Mouse (Mus musculus) olfactory bulb, adult 2 months (tissue): Measurements from ENCODE around the gene Gm45234. TPM values are rescaled to one million over a fixed set of nuclear protein-coding genes. Genes with fewer than 3 reads are reported as not detected.

Experiments used
- H3K27ac ChIP-seq: fragments of 200-500 bp; 2 replicates; pipeline ENCODE4 v1.5.1; 2012; ENCODE audit warnings: low read depth, low read length; ENCODE audit not compliant: insufficient read depth
- H3K4me1 ChIP-seq: fragments of 200-500 bp; 2 replicates; pipeline ENCODE4 v1.6.1; 2012; ENCODE audit warnings: low read length; ENCODE audit not compliant: control insufficient read depth, insufficient read depth
- H3K4me3 ChIP-seq: fragments of 200-500 bp; 2 replicates; pipeline ENCODE4 v1.5.1; 2012; ENCODE audit warnings: mild to moderate bottlenecking, low read depth, low read length, moderate library complexity; ENCODE audit not compliant: insufficient read depth
- CTCF ChIP-seq: fragments of 200-500 bp; IDR thresholded peaks from 2 replicates; pipeline ENCODE4 v1.5.1; 2012; ENCODE audit warnings: low read depth, mild to moderate bottlenecking, low read length, moderate library complexity; ENCODE audit not compliant: insufficient read depth
- POLR2A ChIP-seq: fragments of 200-500 bp; IDR thresholded peaks from 2 replicates; pipeline ENCODE4 v1.6.1; 2012; ENCODE audit warnings: mild to moderate bottlenecking, low read depth, low read length, moderate library complexity; ENCODE audit not compliant: insufficient read depth
- WGBS: fragments of 180-500 bp; shearing (Covaris S2); methylation state at CpG from one replicate; pipeline ENCODE4 v1.1.7; 2018; 5-methylcytosine and 5-hydroxymethylcytosine counted together
- polyA plus RNA-seq: library from polyadenylated mRNA; stranded (reverse); fragments of >200 nt; gene quantifications from 2 replicates; pipeline ENCODE4 v1.2.4, GENCODE M21; 2012; ENCODE audit warnings: low replicate concordance; ENCODE audit not compliant: missing spikeins, insufficient read depth, insufficient read length

Gene Gm45234
- polyA plus RNA-seq, 1 experiment = not detected

- no peak overlapping the region for H3K4me3 ChIP-seq
- WGBS = 60% methylated on average over 11 of the region's 11 CpGs
- TF ChIP-seq CTCF (no peak), POLR2A (no peak)
- no peak overlapping the region for H3K27ac ChIP-seq
- 0 out of 2 replicates have a peak, but pooled peaks cover 3% of the 10 kb centered on the region for H3K4me1 ChIP-seq
Observed at GRCm38 (mm10) chr6:124720904-124721303, 34.9 kb downstream of the Gm45234 start.

DNA sequence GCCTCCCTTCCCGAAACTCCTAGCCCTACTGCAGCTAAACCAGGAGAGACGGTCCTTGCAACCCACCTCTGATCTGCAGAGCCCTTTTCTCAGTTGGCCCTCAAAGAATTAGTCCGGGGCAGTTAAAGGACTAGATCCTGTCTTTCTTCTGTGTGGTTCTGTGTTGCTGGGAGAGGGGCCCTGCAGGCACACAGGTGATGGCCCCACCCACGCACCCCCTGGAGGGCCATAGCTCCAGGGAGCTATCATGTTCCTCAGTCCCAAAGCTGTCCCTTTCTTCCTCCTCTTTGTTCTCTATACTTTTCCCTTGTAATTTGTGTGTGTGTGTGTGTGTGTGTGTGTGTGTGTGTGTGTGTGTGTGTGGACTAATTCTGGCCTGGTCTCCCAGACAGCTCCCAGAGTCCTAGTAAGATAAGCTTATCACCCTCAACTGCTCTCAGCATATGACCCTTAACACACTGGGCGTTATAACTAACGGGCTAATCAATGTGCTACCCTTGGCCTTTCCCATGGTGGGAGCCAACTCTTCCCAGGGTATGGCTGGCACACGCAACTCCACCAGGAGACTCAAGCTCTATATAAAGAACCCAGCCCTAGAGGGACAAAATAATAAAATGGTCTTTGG is 36.4 kb downstream of the Gm45234 start:
- WGBS = 78% methylated on average over 7 of the region's 7 CpGs
- no peak overlapping the region for H3K27ac ChIP-seq
- H3K4me1 ChIP-seq = 0 out of 2 replicates have a peak, but pooled peaks cover 3% of the 10 kb centered on the region
- no peak overlapping the region for H3K4me3 ChIP-seq
- TF ChIP-seq POLR2A (no peak), CTCF (no peak)

GRCm38 (mm10) chr6:124718703-124719102 is 37.1 kb downstream of the Gm45234 start:
- peaks cover 6% of the 10 kb centered on the region; the same call in 1 of the 2 replicates for H3K4me1 ChIP-seq
- TF ChIP-seq CTCF (no peak), POLR2A (no peak)
- no peak overlapping the region for H3K4me3 ChIP-seq
- no peak overlapping the region for H3K27ac ChIP-seq
- 74% methylated on average over 16 of the region's 16 CpGs for WGBS

DNA sequence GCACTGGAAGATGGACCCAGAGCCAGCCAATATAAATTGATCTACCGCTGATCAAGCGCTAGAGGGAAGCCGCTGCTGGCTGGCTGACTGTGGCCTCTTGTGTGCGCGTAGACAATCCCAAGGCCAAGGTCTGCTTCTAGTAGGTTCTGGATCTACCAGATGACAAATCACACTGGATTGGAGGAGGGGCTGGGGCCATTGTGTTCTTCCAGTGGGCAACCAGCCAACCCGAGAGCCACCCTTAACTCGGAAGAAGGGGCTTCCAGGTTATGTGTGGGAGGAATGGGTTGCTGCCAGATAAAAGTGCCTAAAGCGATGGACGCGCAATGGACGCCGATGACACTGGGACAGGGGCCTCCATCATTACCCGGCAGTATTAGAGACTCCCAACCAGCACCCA is 37.9 kb downstream of the Gm45234 start:
- WGBS = 84% methylated on average over 13 of the region's 13 CpGs
- H3K4me3 ChIP-seq = no peak overlapping the region

DNA sequence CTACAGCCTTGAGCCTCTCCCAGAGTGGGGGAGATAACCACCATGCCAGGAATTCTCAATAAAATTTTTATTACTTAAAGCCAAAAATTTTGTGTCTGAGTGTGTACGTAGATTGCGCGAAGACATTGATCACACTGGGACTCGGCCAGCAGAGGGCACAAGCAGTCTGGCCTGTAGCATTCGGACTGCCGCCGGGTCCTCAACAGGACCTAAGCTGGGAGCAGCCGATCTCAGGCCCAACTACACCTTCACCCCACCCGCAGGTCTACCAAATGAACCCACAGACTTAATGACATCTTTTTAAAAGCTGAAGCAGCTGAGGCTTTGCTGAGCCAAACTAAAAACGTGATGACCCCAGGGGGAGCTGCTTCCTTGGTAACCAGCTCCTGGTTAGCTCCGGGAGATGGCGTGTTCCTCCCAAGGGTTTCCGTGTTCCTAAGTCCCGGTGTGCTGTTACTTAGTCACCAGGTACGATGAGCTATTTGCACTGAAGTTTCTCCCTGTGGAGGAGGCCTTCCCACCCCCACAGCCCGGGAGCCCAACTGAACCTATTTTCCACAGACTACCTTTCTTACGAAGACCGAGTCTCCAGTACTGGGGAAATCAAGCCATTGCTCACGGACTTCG is 38.8 kb downstream of the Gm45234 start:
- peaks cover 12% of the 10 kb centered on the region for H3K4me1 ChIP-seq
- no peak overlapping the region; the same call in 1 of the 2 replicates for H3K27ac ChIP-seq
- TF ChIP-seq POLR2A (no peak), CTCF (no peak)
- no peak overlapping the region for H3K4me3 ChIP-seq
- 46% methylated on average over 20 of the region's 20 CpGs for WGBS

More for the DNA sequence above, 37.9 kb downstream of the Gm45234 start:
- TF ChIP-seq CTCF (no peak), POLR2A (no peak)
- peaks cover 9% of the 10 kb centered on the region for H3K4me1 ChIP-seq
- H3K27ac ChIP-seq = no peak overlapping the region

DNA sequence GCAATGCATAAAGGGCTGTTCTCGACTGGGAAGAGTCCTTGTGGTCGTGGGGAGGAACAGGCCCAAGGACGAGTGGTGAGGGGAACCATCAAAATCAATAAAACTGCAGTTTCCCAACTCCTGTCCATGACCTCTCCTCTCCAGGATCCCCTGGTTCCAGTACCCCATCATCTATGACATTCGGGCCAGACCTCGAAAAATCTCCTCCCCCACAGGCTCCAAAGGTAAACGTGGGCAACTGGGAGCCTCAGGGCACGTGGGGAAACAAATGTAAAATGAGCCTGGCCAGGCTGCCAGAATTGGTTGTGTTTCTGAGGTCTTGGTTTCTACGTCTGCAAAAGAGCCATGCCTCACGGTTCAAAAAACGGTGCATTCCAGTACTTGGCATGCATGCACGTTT is 42.9 kb downstream of the Gm45234 start:
- peaks cover 15% of the 10 kb centered on the region for H3K4me1 ChIP-seq
- no peak overlapping the region for H3K27ac ChIP-seq
- H3K4me3 ChIP-seq = peak overlapping the region; percentile 66
- TF ChIP-seq CTCF = no peak
- no peak for TF ChIP-seq POLR2A
- WGBS = 11% methylated on average over 11 of the region's 11 CpGs

DNA sequence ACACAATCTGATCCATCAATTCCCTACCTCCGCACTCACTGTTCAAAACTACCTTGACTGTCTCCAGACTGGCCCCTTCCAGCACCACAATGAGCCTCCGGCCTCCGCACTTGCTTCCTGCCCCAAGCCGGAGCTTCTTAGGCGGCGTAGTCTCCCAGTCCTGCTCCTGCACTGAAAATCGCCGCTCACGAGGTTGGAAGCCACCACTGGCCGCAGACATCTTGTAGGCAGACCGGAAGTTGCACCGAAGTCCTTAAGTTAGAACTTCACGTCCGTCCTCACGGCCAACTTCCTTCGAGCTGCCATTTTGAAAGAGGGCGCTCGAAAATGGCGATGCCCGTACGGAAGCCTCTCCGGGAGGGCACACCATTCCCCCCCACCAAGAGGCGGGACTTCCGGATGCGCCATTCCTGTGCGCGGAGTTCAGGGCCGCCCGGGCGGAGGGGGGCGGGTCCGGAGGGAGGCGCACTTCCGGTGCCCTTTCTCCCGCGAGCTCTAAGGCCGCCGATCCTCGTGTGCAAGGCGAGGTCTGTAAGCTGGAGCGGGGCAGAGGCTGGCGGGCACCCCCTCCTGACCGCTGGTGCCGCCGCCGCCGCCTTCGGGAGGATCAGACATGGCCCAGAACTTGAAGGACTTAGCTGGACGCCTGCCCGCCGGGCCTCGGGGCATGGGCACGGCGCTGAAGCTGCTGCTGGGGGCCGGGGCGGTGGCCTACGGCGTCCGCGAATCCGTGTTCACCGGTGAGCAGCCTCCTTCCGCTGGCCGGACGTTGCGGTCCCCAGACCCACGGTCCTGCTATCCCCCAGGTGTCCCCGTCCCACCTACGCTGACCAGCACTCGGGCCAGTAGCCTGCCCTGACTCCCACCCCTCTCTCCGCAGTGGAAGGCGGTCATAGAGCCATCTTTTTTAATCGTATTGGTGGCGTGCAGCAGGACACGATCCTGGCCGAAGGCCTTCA is 43.7 kb downstream of the Gm45234 start, which contains the start of the genes Emg1 and Phb2:
Gene Emg1 (minus strand): TSS at position 355 of the 959 bp plus-strand sequence.
Gene Phb2 (plus strand): TSS at position 513 of the 959 bp plus-strand sequence.
- WGBS = under 1% methylated on average over 76 of the region's 76 CpGs
- H3K27ac ChIP-seq = no peak within 1 kb of the TSS
- H3K4me1 ChIP-seq = peaks cover 14% of the 10 kb centered on the region
- H3K4me3 ChIP-seq = peak within 1 kb of the TSS; percentile 91
- TF ChIP-seq POLR2A (peak; percentile 18; the same call in 1 of the 2 replicates), CTCF (no peak)

DNA sequence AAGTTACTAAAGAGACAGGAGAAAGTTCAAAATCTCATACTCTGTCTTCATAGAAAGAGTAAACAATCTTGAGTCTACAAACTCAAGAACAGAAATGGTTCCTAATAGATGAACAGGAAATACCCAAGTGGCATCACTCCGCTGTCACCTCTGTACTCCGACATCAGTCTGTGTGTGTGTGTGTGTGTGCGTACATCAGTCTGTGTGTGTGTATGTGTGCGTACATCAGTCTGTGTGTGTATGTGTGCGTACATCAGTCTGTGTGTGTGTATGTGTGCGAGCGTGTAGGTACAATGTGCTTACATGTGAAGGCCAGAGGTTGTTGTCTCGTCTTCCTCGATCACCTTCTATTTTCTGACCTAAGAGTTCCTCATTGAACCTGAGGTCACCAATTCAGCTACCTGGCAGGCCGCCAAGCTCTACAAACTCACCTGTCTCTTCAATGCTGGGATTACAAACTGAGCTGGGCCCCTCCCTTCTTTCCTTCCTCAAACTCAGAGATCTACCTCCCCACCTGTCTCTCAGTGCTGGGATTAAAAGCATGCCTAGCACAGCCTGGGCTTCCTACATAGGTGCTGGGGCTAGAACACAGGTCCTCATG is 47.4 kb downstream of the Gm45234 start:
- no peak overlapping the region for H3K4me3 ChIP-seq
- H3K27ac ChIP-seq = no peak overlapping the region
- H3K4me1 ChIP-seq = peaks cover 9% of the 10 kb centered on the region
- no peak for TF ChIP-seq CTCF
- TF ChIP-seq POLR2A = no peak
- WGBS = 91% methylated on average over 10 of the region's 10 CpGs
